Mouse (Mus musculus): ENCODE measurements around the gene Arhgap15. TPM values are rescaled to one million over a fixed set of nuclear protein-coding genes. Genes with fewer than 3 reads are reported as not detected.

The Arhgap15 gene
- polyA plus RNA-seq, 1 experiment from 2014 or later: 5.2 TPM

DNA sequence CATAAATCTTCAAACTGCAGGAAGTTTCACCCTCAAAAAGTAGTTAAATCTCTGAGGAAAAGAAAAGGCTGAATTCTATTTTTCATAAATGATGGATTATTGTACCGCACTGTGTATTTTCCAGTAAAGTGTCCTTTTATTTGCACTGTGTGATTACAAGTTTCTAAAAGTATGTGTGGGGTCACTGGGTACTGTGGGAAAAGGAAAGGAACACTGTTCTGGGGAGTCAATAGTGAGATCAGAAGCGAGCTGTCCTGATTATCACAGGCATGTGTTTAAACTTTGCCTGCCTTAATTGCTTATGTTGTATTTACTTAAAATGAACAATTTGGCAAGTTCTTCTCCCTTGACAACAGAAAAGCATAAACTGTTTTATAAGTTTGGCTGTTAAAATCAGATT lies 365.7 kb downstream of the Arhgap15 start:
- 68% methylated on average over 2 of the region's 2 CpGs for WGBS (ENCODE audit: insufficient replicate concordance)
- Histone ChIP-seq H3K36me3 (ENCODE audit: control insufficient read depth, insufficient read depth) (no peaks in the 10 kb centered on the region), H3K27me3 (ENCODE audit: control insufficient read depth, insufficient read depth, low read depth, low read length) (no peaks in the 10 kb centered on the region), H3K27ac (ENCODE audit: low read length) (no peak overlapping the region), H3K4me3 (ENCODE audit: low read depth, low read length) (no peak overlapping the region), H3K9ac (ENCODE audit: low read depth, low read length) (no peak overlapping the region), H3K9me3 (replicated peaks; ENCODE audit: control insufficient read depth, low read length) (no peaks in the 10 kb centered on the region), H3K4me2 (ENCODE audit: low read depth, low read length) (no peak overlapping the region), H3K4me1 (ENCODE audit: control insufficient read depth, low read depth, low read length) (no peaks in the 10 kb centered on the region)
- ATAC-seq (ENCODE audit: low read depth): no peak

DNA sequence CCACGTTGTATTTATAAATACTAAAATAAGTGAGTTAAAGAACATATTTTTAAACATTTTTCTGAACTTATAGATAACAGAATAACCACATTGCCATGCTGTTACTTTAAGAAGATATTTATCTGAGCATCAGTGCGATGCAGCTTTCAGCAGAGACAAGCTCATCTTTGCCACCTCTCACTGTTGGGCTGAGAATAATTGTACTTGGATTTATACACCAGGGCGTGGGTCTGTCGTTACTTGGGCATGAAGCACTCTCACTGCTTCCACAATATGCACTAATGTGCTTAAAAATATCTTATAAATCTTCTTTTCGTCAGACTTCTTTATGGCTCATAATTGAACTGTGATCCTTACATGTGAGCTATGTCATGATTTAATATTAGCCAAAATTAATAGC lies 372.5 kb downstream of the Arhgap15 start:
- Histone ChIP-seq H3K4me2 (ENCODE audit: low read depth, low read length) (no peak overlapping the region), H3K4me1 (ENCODE audit: control insufficient read depth, low read depth, low read length) (no peaks in the 10 kb centered on the region), H3K36me3 (ENCODE audit: control insufficient read depth, insufficient read depth) (no peaks in the 10 kb centered on the region), H3K9me3 (replicated peaks; ENCODE audit: control insufficient read depth, low read length) (no peaks in the 10 kb centered on the region), H3K27ac (ENCODE audit: low read length) (no peak overlapping the region), H3K4me3 (ENCODE audit: low read depth, low read length) (no peak overlapping the region), H3K27me3 (ENCODE audit: control insufficient read depth, insufficient read depth, low read depth, low read length) (no peaks in the 10 kb centered on the region), H3K9ac (ENCODE audit: low read depth, low read length) (no peak overlapping the region)
- 58% methylated on average over 5 of the region's 5 CpGs for WGBS (ENCODE audit: insufficient replicate concordance)
- no peak for ATAC-seq (ENCODE audit: low read depth)

DNA sequence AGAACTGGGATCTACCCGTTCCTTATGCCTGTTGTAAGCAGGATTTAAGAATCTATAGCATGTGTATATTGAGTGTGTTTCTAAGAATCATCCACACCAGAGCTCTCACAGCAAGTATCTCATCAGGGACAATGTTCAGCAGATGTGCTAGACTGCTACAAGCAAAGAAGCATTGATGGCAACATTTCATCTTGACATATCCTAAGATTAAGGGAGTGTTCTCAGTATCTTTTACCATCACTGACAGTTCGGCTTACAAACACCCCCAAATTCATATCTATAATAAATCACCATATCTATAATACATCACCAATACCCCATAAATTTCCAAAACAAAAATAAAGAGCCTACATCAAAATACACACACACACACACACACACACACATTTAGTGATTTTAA lies 374.6 kb downstream of the Arhgap15 start:
- Histone ChIP-seq H3K4me3 (ENCODE audit: low read depth, low read length) (no peak overlapping the region), H3K27ac (ENCODE audit: low read length) (no peak overlapping the region), H3K27me3 (ENCODE audit: control insufficient read depth, insufficient read depth, low read depth, low read length) (no peaks in the 10 kb centered on the region), H3K36me3 (ENCODE audit: control insufficient read depth, insufficient read depth) (no peaks in the 10 kb centered on the region), H3K4me2 (ENCODE audit: low read depth, low read length) (no peak overlapping the region), H3K9ac (ENCODE audit: low read depth, low read length) (no peak overlapping the region), H3K9me3 (replicated peaks; ENCODE audit: control insufficient read depth, low read length) (no peaks in the 10 kb centered on the region), H3K4me1 (ENCODE audit: control insufficient read depth, low read depth, low read length) (no peaks in the 10 kb centered on the region)
- WGBS (ENCODE audit: insufficient replicate concordance): 64% methylated on average over 2 of the region's 2 CpGs
- no peak for ATAC-seq (ENCODE audit: low read depth)

DNA sequence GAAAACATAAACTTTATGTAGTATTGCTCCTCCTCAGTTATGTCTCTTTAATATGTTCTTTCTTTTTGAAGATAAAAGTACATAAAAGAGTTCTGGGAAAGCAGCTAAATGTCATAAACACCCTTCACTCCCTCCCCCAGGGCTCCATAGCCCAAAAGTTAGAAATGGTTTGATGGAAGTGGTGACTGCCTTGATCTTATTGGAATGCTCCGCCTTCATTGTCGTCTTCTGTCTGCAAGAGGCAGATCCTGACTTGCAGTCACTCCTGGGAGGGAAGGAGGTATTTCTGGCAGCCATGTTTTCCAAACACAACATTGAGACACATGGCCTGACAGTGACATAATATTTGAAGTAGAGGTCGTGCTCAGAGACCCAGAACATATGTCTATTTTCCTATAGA lies 375.5 kb downstream of the Arhgap15 start:
- Histone ChIP-seq H3K27ac (ENCODE audit: low read length) (no peak overlapping the region), H3K9ac (ENCODE audit: low read depth, low read length) (no peak overlapping the region), H3K27me3 (ENCODE audit: control insufficient read depth, insufficient read depth, low read depth, low read length) (no peaks in the 10 kb centered on the region), H3K4me1 (ENCODE audit: control insufficient read depth, low read depth, low read length) (no peaks in the 10 kb centered on the region), H3K4me2 (ENCODE audit: low read depth, low read length) (no peak overlapping the region), H3K9me3 (replicated peaks; ENCODE audit: control insufficient read depth, low read length) (no peaks in the 10 kb centered on the region), H3K36me3 (ENCODE audit: control insufficient read depth, insufficient read depth) (no peaks in the 10 kb centered on the region), H3K4me3 (ENCODE audit: low read depth, low read length) (no peak overlapping the region)
- ATAC-seq (ENCODE audit: low read depth): no peak
- 57% methylated on average over 3 of the region's 3 CpGs for WGBS (ENCODE audit: insufficient replicate concordance)

DNA sequence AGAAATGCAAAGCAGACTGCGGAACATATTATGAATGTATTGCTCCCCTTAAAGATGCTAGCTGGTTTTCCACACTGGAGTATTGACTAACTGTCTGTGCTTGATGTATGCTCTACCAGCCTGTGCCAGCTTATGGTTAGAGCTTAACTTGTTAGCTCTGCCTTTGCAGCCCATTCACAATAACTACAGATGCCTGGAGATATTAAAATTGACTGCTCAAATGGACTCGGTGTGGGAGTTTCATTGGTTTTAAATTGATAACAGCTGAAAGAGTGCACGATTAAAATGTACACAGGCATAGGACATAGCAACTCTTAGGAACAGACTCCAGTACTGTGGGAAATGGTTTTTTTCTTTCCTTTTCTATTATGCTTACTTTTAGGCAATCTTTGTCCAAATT lies 376.1 kb downstream of the Arhgap15 start:
- no peak for ATAC-seq (ENCODE audit: low read depth)
- Histone ChIP-seq H3K36me3 (ENCODE audit: control insufficient read depth, insufficient read depth) (no peaks in the 10 kb centered on the region), H3K27ac (ENCODE audit: low read length) (no peak overlapping the region), H3K4me3 (ENCODE audit: low read depth, low read length) (no peak overlapping the region), H3K9ac (ENCODE audit: low read depth, low read length) (no peak overlapping the region), H3K9me3 (replicated peaks; ENCODE audit: control insufficient read depth, low read length) (no peaks in the 10 kb centered on the region), H3K27me3 (ENCODE audit: control insufficient read depth, insufficient read depth, low read depth, low read length) (no peaks in the 10 kb centered on the region), H3K4me2 (ENCODE audit: low read depth, low read length) (no peak overlapping the region), H3K4me1 (ENCODE audit: control insufficient read depth, low read depth, low read length) (no peaks in the 10 kb centered on the region)
- WGBS (ENCODE audit: insufficient replicate concordance): 72% methylated on average over 3 of the region's 3 CpGs

DNA sequence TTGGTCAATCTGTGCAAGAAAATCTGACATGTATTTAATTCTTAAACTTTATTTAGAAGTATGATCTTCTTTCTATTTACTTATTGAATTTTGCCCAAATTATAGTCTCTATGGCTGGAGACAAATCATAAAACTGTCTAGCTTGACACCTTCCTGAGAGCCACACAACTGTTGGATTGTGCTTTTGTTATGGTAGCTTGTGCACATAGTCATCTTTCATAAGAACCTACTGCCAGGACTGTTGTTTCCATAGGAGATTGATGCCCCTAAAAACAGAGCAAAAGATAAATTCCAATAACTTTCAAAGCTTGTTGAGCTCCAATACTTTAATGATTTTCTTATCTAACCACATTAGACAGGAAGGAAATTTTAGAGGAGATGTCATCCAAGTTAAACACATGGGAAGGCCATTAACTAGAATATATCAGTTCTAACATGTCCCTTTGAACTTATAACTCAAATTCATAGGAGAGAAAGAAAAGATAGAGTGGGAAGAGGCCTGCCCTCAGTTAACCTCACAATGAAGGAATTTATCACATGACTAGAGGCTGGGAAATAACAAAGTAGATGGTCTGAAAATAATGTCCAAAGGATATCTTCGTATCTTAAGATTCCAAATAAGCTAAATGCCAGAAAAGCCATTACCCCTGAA lies 377.5 kb downstream of the Arhgap15 start:
- Histone ChIP-seq H3K36me3 (ENCODE audit: control insufficient read depth, insufficient read depth) (no peaks in the 10 kb centered on the region), H3K9me3 (replicated peaks; ENCODE audit: control insufficient read depth, low read length) (no peaks in the 10 kb centered on the region), H3K4me1 (ENCODE audit: control insufficient read depth, low read depth, low read length) (no peaks in the 10 kb centered on the region), H3K4me3 (ENCODE audit: low read depth, low read length) (no peak overlapping the region), H3K27me3 (ENCODE audit: control insufficient read depth, insufficient read depth, low read depth, low read length) (no peaks in the 10 kb centered on the region), H3K9ac (ENCODE audit: low read depth, low read length) (no peak overlapping the region), H3K4me2 (ENCODE audit: low read depth, low read length) (no peak overlapping the region), H3K27ac (ENCODE audit: low read length) (no peak overlapping the region)
- 50% methylated on average over 1 of the region's 1 CpGs for WGBS (ENCODE audit: insufficient replicate concordance)
- no peak for ATAC-seq (ENCODE audit: low read depth)

DNA sequence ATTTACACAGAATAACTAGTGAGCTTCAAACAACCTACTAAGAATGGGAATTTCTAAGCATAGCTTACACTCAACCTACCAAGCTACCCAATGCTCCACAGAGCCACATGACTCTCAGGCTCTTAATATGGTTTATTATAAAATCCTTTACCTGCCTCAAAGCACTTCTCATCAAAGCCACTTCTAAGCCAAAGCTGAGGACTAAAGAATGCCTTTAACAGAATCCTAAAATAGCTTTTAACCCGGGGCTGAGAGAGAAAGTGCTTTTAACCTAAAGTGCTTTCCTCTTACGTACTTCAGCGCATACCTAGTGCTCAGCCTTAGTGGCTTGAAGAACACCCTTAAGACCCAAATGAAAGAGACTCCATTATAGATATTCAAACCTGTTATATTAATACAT lies 380.9 kb downstream of the Arhgap15 start:
- H3K36me3 ChIP-seq (ENCODE audit: control insufficient read depth, insufficient read depth): no peaks in the 10 kb centered on the region
- no peak overlapping the region for H3K9ac ChIP-seq (ENCODE audit: low read depth, low read length)
- no peak overlapping the region for H3K4me2 ChIP-seq (ENCODE audit: low read depth, low read length)
- no peak for ATAC-seq (ENCODE audit: low read depth)
- WGBS (ENCODE audit: insufficient replicate concordance): 75% methylated on average over 3 of the region's 3 CpGs
- no peak overlapping the region for H3K27ac ChIP-seq (ENCODE audit: low read length)
- H3K4me1 ChIP-seq (ENCODE audit: control insufficient read depth, low read depth, low read length): no peaks in the 10 kb centered on the region
- no peak overlapping the region for H3K4me3 ChIP-seq (ENCODE audit: low read depth, low read length)
- H3K9me3 ChIP-seq (replicated peaks; ENCODE audit: control insufficient read depth, low read length): no peaks in the 10 kb centered on the region
- no peaks in the 10 kb centered on the region for H3K27me3 ChIP-seq (ENCODE audit: control insufficient read depth, insufficient read depth, low read depth, low read length)

DNA sequence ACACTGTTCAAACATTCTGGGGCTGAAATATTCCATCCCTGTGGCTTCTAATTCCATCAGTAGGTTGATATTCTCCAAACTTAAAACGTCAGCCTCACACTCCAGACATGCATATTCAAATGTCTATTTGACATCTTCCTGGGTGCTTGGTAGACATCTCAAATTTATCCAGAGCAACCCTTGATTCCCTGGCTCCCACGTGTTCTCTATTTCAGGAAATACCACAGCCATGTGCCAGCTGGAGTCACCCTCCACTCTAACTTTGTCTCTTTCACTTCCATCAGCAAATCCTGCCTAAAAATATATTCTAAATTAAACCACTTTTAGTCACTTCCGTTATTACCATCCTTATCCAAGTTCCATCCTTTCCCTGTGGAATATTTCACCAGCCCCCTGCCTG lies 382.6 kb downstream of the Arhgap15 start:
- no peaks in the 10 kb centered on the region for H3K27me3 ChIP-seq (ENCODE audit: control insufficient read depth, insufficient read depth, low read depth, low read length)
- H3K27ac ChIP-seq (ENCODE audit: low read length): no peak overlapping the region
- no peaks in the 10 kb centered on the region for H3K9me3 ChIP-seq (replicated peaks; ENCODE audit: control insufficient read depth, low read length)
- no peak for ATAC-seq (ENCODE audit: low read depth)
- no peak overlapping the region for H3K9ac ChIP-seq (ENCODE audit: low read depth, low read length)
- no peak overlapping the region for H3K4me3 ChIP-seq (ENCODE audit: low read depth, low read length)
- 55% methylated on average over 3 of the region's 3 CpGs for WGBS (ENCODE audit: insufficient replicate concordance)
- H3K36me3 ChIP-seq (ENCODE audit: control insufficient read depth, insufficient read depth): no peaks in the 10 kb centered on the region
- H3K4me1 ChIP-seq (ENCODE audit: control insufficient read depth, low read depth, low read length): no peaks in the 10 kb centered on the region
- H3K4me2 ChIP-seq (ENCODE audit: low read depth, low read length): no peak overlapping the region

DNA sequence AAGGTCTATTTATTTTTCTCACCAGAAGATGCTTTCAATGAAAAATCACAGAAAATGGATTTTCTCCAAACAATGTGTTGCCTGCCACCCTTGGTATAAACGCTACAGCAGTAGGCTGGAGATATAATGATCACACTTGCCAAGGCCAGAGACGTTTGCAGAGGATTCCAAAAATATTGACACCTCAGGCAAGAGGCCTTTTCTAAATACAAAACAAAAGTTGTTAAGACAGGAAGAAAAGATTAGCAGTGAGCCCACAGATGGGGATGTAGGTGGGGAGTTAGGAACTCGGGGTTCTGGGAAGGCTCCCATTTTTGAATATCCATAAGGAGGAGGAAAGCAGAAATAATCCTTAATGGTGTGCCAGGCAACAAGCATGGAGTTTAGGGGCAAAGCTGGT lies 386.2 kb downstream of the Arhgap15 start:
- Histone ChIP-seq H3K36me3 (ENCODE audit: control insufficient read depth, insufficient read depth) (no peaks in the 10 kb centered on the region), H3K4me2 (ENCODE audit: low read depth, low read length) (no peak overlapping the region), H3K9ac (ENCODE audit: low read depth, low read length) (no peak overlapping the region), H3K27me3 (ENCODE audit: control insufficient read depth, insufficient read depth, low read depth, low read length) (no peaks in the 10 kb centered on the region), H3K27ac (ENCODE audit: low read length) (no peak overlapping the region), H3K9me3 (replicated peaks; ENCODE audit: control insufficient read depth, low read length) (no peaks in the 10 kb centered on the region), H3K4me1 (ENCODE audit: control insufficient read depth, low read depth, low read length) (no peaks in the 10 kb centered on the region), H3K4me3 (ENCODE audit: low read depth, low read length) (no peak overlapping the region)
- 55% methylated on average over 3 of the region's 3 CpGs for WGBS (ENCODE audit: insufficient replicate concordance)
- no peak for ATAC-seq (ENCODE audit: low read depth)

Measured in liver, embryonic 16.5 days (tissue).